Mouse (Mus musculus) liver, postnatal 0 days (tissue): ENCODE results near the gene Arg2. TPM values are rescaled to one million over a fixed set of nuclear protein-coding genes. Genes with fewer than 3 reads are reported as not detected.
"Not testable (repeated sequence)": the region's sequence is repeated elsewhere in the genome, so short reads cannot be mapped to it uniquely, and the experiment has no call there.

Experiments
- ATAC-seq: fragments of 200-750 bp; cut with Nextera tagmentation; 2 replicates; pipeline ENCODE4 v1.8.0; 2017; ENCODE audit warnings: mild to moderate bottlenecking, moderate library complexity
- DNase-seq: peaks from one replicate; pipeline ENCODE4 v3.0.0-alpha.2; 2016
- H3K27ac ChIP-seq: fragments of 300-500 bp; sonication (generic); 2 replicates; pipeline ENCODE4 v1.5.1; 2014; ENCODE audit warnings: antibody characterized with exemption, moderate library complexity, mild to moderate bottlenecking, low read depth
- H3K27me3 ChIP-seq: fragments of 300-500 bp; sonication (generic); 2 replicates; pipeline ENCODE4 v1.6.1; 2014; ENCODE audit warnings: low read length, control low read depth, mixed read lengths; ENCODE audit not compliant: insufficient read depth
- H3K36me3 ChIP-seq: fragments of 300-500 bp; sonication (generic); replicated peaks from 2 replicates; pipeline ENCODE4 v1.6.1; 2014; ENCODE audit warnings: mild to moderate bottlenecking, control low read depth, low read length, moderate library complexity, mixed read lengths; ENCODE audit not compliant: insufficient read depth
- H3K4me1 ChIP-seq: fragments of 300-500 bp; sonication (generic); 2 replicates; pipeline ENCODE4 v1.6.1; 2014; ENCODE audit warnings: antibody characterized with exemption, mild to moderate bottlenecking, control low read depth; ENCODE audit not compliant: insufficient read depth
- H3K4me2 ChIP-seq: fragments of 300-500 bp; sonication (generic); 2 replicates; pipeline ENCODE4 v1.6.1; 2014; ENCODE audit warnings: low read depth, mild to moderate bottlenecking, low read length, moderate library complexity, mixed read lengths
- H3K4me3 ChIP-seq: fragments of 300-500 bp; sonication (generic); 2 replicates; pipeline ENCODE4 v1.5.1; 2014; ENCODE audit warnings: low read depth, low read length
- H3K9ac ChIP-seq: fragments of 300-500 bp; sonication (generic); replicated peaks from 2 replicates; pipeline ENCODE4 v1.6.1; 2014; ENCODE audit warnings: mild to moderate bottlenecking, moderate library complexity
- H3K9me3 ChIP-seq: fragments of 300-500 bp; sonication (generic); 2 replicates; pipeline ENCODE4 v1.6.1; 2016; ENCODE audit warnings: mild to moderate bottlenecking, control low read depth, low read length, mixed read lengths
- CTCF ChIP-seq: sonication (generic); IDR thresholded peaks from 2 replicates; pipeline ENCODE4 v1.5.1; 2016; ENCODE audit warnings: antibody characterized with exemption, low read depth
- EP300 ChIP-seq: IDR thresholded peaks from 2 replicates; pipeline ENCODE4 v1.6.1; 2016; ENCODE audit warnings: antibody characterized with exemption, low read depth, mild to moderate bottlenecking
- WGBS: fragments of 180-500 bp; shearing (Covaris S2); extraction: QIAGEN DNeasy Blood & Tissue Kit; methylation state at CpG from one replicate; pipeline ENCODE4 v1.1.7; 2014; ENCODE audit not compliant: insufficient replicate concordance; 5-methylcytosine and 5-hydroxymethylcytosine counted together
- polyA plus RNA-seq: library from polyadenylated mRNA; unstranded; fragments of >200 nt; fragmentation: Nextera tagmentation; extraction: Ambion mirVana; gene quantifications from 2 replicates; pipeline ENCODE4 v1.2.1, GENCODE M21; 2015

Gene Arg2
- polyA plus RNA-seq, 1 experiment from 2014 or later: 1.3 TPM

- H3K27ac ChIP-seq: no peak overlapping the region
- 37% methylated on average over 5 of the region's 5 CpGs for WGBS
- no peaks in the 10 kb centered on the region for H3K9me3 ChIP-seq
- H3K36me3 ChIP-seq: peaks cover 23% of the 10 kb centered on the region
- DNase-seq: no peak
- no peaks in the 10 kb centered on the region for H3K27me3 ChIP-seq
- TF ChIP-seq CTCF (no peak), EP300 (peak; percentile 60)
- ATAC-seq: no peak
- H3K4me2 ChIP-seq: no peak overlapping the region
- H3K9ac ChIP-seq: no peak overlapping the region
- peaks cover 17% of the 10 kb centered on the region for H3K4me1 ChIP-seq
- no peak overlapping the region for H3K4me3 ChIP-seq
Measured at GRCm38 (mm10) chr12:79173721-79174120, 43.1 kb downstream of the Arg2 start.

GRCm38 (mm10) chr12:79175998-79176397 is 45.4 kb downstream of the Arg2 start:
- no peak for DNase-seq
- 95% methylated on average over 5 of the region's 5 CpGs for WGBS

GRCm38 (mm10) chr12:79185160-79185559 is 54.6 kb downstream of the Arg2 start:
- not testable (repeated sequence) for H3K4me1 ChIP-seq, H3K27me3 ChIP-seq, ATAC-seq, DNase-seq, H3K4me3 ChIP-seq, H3K9me3 ChIP-seq, H3K9ac ChIP-seq, H3K27ac ChIP-seq, H3K4me2 ChIP-seq
- WGBS: 83% methylated on average over 5 of the region's 6 CpGs
- peaks cover 69% of the 10 kb centered on the region for H3K36me3 ChIP-seq

More at GRCm38 (mm10) chr12:79175998-79176397, 45.4 kb downstream of the Arg2 start:
- H3K9ac ChIP-seq: no peak overlapping the region
- no peak overlapping the region for H3K27ac ChIP-seq
- H3K4me2 ChIP-seq: no peak overlapping the region
- H3K4me3 ChIP-seq: no peak overlapping the region
- H3K36me3 ChIP-seq: peaks cover 27% of the 10 kb centered on the region
- ATAC-seq: no peak
- H3K4me1 ChIP-seq: peaks cover 15% of the 10 kb centered on the region
- TF ChIP-seq CTCF (no peak), EP300 (no peak)
- no peaks in the 10 kb centered on the region for H3K9me3 ChIP-seq
- no peaks in the 10 kb centered on the region for H3K27me3 ChIP-seq

GRCm38 (mm10) chr12:79190931-79191673 is 60.5 kb downstream of the Arg2 start:
- WGBS: 1% methylated on average over 18 of the region's 18 CpGs
- no peaks in the 10 kb centered on the region for H3K9me3 ChIP-seq
- H3K36me3 ChIP-seq: peaks cover 26% of the 10 kb centered on the region
- peak overlapping the region; percentile 74 for H3K4me3 ChIP-seq
- H3K27ac ChIP-seq: peak overlapping the region; percentile 80
- DNase-seq (peak; percentile 82), ATAC-seq (peak; percentile 95)
- H3K27me3 ChIP-seq: no peaks in the 10 kb centered on the region
- peak overlapping the region; percentile 93 for H3K4me2 ChIP-seq
- peaks cover 15% of the 10 kb centered on the region for H3K4me1 ChIP-seq
- peak; percentile 40; the same call in 1 of the 2 replicates for TF ChIP-seq CTCF
- TF ChIP-seq EP300: no peak
- H3K9ac ChIP-seq: peak overlapping the region; percentile 70

GRCm38 (mm10) chr12:79191701-79192100 is 61.1 kb downstream of the Arg2 start:
- Histone ChIP-seq H3K4me1 (peaks cover 15% of the 10 kb centered on the region), H3K4me2 (peak overlapping the region; percentile 93), H3K4me3 (peak overlapping the region; percentile 74), H3K27ac (peak overlapping the region; percentile 80), H3K27me3 (no peaks in the 10 kb centered on the region), H3K9ac (peak overlapping the region; percentile 70), H3K36me3 (peaks cover 20% of the 10 kb centered on the region), H3K9me3 (no peaks in the 10 kb centered on the region)
- ATAC-seq: peak; percentile 82
- WGBS: 5% methylated on average over 14 of the region's 14 CpGs
- peak; percentile 85 for DNase-seq
- TF ChIP-seq CTCF (peak; percentile 71), EP300 (0 out of 2 replicates have a peak, but pooled peaks have one; percentile 18)

- 61% methylated on average over 6 of the region's 6 CpGs for WGBS
- peak within 1 kb of the TSS; percentile 80 for H3K27ac ChIP-seq
Measured at GRCm38 (mm10) chr12:79192193-79192592, 61.6 kb downstream of the Arg2 start, which contains the start of gene Rdh11. Gene Rdh11 (minus strand): TSS chr12:79192293.

More at GRCm38 (mm10) chr12:79192193-79192592, 61.6 kb downstream of the Arg2 start, which contains the start of gene Rdh11:
- DNase-seq (no peak), ATAC-seq (no peak)
- TF ChIP-seq EP300 (no peak), CTCF (no peak)
- H3K4me3 ChIP-seq: peak within 1 kb of the TSS; percentile 74
- peak within 1 kb of the TSS; percentile 70 for H3K9ac ChIP-seq
- H3K27me3 ChIP-seq: no peaks in the 10 kb centered on the region
- H3K4me1 ChIP-seq: peaks cover 15% of the 10 kb centered on the region
- no peaks in the 10 kb centered on the region for H3K9me3 ChIP-seq
- H3K4me2 ChIP-seq: peak within 1 kb of the TSS; percentile 93
- H3K36me3 ChIP-seq: peaks cover 15% of the 10 kb centered on the region
